Mouse (Mus musculus) mature B cell (primary cell): ENCODE measurements around the gene Rab30.
"Not testable (repeated sequence)": the region's sequence is repeated elsewhere in the genome, so short reads cannot be mapped to it uniquely, and the experiment has no call there.

Experiments used
- in situ Hi-C: fragments of 300-500 bp; cut with MboI; formaldehyde crosslinking; loops from 2 replicates; pipeline ENCODE4 v1.14.3; 2019

The Rab30 gene

GRCm38 (mm10) chr7:92750395-92750794, 9.0 kb downstream of the Rab30 start:
- in situ Hi-C loops: no loop called here

- in situ Hi-C loops: no loop called here
Measured at GRCm38 (mm10) chr7:92758067-92758466, 16.7 kb downstream of the Rab30 start.

GRCm38 (mm10) chr7:92760651-92761050, 19.2 kb downstream of the Rab30 start:
- in situ Hi-C loops: no loop called here

- in situ Hi-C loops: no loop called here
Measured at GRCm38 (mm10) chr7:92761161-92761560, 19.8 kb downstream of the Rab30 start.

GRCm38 (mm10) chr7:92765426-92765825, 24.0 kb downstream of the Rab30 start:
- in situ Hi-C loops: no loop called here

- in situ Hi-C loops: no loop called here
Measured at GRCm38 (mm10) chr7:92766096-92767090, 25.0 kb downstream of the Rab30 start.

GRCm38 (mm10) chr7:92768116-92768515, 26.7 kb downstream of the Rab30 start:
- in situ Hi-C loops: not testable (repeated sequence)

- in situ Hi-C loops: no loop called here
Measured at GRCm38 (mm10) chr7:92768859-92769258, 27.5 kb downstream of the Rab30 start.

GRCm38 (mm10) chr7:92773006-92773405, 31.6 kb downstream of the Rab30 start:
- in situ Hi-C loops: no loop called here

GRCm38 (mm10) chr7:92773596-92773995, 32.2 kb downstream of the Rab30 start:
- in situ Hi-C loops: no loop called here

- in situ Hi-C loops: no loop called here
Measured at GRCm38 (mm10) chr7:92774741-92775140, 33.3 kb downstream of the Rab30 start.

- in situ Hi-C loops: no loop called here
Measured at GRCm38 (mm10) chr7:92775703-92776102, 34.3 kb downstream of the Rab30 start.

GRCm38 (mm10) chr7:92776647-92777046, 35.2 kb downstream of the Rab30 start:
- in situ Hi-C loops: no loop called here

GRCm38 (mm10) chr7:92777108-92777973, 35.9 kb downstream of the Rab30 start:
- in situ Hi-C loops: no loop called here

GRCm38 (mm10) chr7:92779058-92779457, 37.7 kb downstream of the Rab30 start:
- in situ Hi-C loops: no loop called here

GRCm38 (mm10) chr7:92781361-92781760, 40.0 kb downstream of the Rab30 start:
- in situ Hi-C loops: no loop called here

GRCm38 (mm10) chr7:92781948-92782347, 40.5 kb downstream of the Rab30 start:
- in situ Hi-C loops: no loop called here

- in situ Hi-C loops: no loop called here
Measured at GRCm38 (mm10) chr7:92782511-92782910, 41.1 kb downstream of the Rab30 start.

GRCm38 (mm10) chr7:92783166-92783806, 41.9 kb downstream of the Rab30 start:
- in situ Hi-C loops: no loop called here

- in situ Hi-C loops: no loop called here
Measured at GRCm38 (mm10) chr7:92783914-92784313, 42.5 kb downstream of the Rab30 start.

- in situ Hi-C loops: no loop called here
Measured at GRCm38 (mm10) chr7:92795749-92796148, 54.3 kb downstream of the Rab30 start.

- in situ Hi-C loops: no loop called here
Measured at GRCm38 (mm10) chr7:92796813-92797212, 55.4 kb downstream of the Rab30 start.
